Mouse (Mus musculus) Muller cell, postnatal 12 days (primary cell): ENCODE data around the gene Pla2g1b.
A peak's percentile ranks its signal among the peaks of the same experiment; 100 is the strongest.

Experiments used
- DNase-seq: peaks from one replicate; pipeline ENCODE4 v3.0.0-alpha.2; 2015; ENCODE audit errors: inconsistent ontology term

Pla2g1b gene

DNA sequence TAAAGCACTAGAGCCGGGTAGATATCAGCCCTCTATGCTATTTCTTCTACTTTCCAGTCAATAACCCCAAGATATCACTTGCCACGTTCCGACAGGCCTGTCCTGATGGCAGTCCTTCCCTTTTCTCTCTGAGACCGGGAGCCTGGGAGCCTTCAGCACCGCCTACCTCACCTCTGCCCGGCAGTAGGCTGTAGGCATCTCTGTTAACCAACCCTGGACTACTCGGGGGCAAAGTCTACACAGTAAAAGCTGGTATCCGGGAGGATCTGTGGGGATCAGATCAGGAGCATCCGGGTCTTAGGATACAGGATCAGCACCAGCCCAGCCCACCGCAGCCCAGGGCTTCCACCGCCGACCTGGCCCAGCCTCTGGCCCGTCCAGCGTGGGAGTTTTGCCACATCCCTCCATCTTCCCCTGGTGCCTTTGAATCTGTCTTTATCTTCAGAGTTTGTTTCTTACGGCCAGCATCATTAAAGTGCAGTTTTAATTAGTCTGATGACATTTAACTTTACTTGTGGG, 57.0 kb downstream of the Pla2g1b start:
- no peak for DNase-seq

DNA sequence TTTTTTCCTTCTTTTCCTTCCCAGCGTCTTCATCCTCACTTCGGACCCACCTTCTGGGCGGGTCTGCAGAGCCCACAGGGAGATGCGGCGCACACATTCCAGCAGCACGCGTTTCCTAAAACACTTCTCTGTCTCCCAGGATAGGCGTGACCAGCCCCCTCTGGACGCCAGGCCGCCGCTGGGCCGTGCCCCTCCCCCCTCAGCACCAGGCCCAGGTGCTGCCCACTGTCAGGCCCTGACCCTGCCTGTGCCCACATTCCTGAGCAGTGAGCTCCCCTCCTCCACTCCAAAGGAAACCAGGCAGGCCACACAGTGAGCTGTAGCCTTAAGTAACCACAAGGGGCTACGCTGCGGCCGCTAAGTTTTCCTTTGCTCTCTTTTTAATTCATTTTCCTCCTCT, 57.9 kb downstream of the Pla2g1b start:
- DNase-seq: peak; percentile 70
